Mouse (Mus musculus) thymus, adult 2 months (tissue): ENCODE measurements at regions not wholly inside any gene's neighbourhood (a gene's known extent, or its start where the extent isn't known, plus 50 kb on each side); places are given as distances from the start of the nearest gene placed in this dataset.

Experiments
- DNase-seq: peaks from one replicate; pipeline ENCODE4 v3.0.0; 2021
- H3K27ac ChIP-seq: fragments of 200-500 bp; 2 replicates; pipeline ENCODE4 v1.5.1; 2012; ENCODE audit warnings: low read length, control low read depth; ENCODE audit not compliant: control insufficient read depth, insufficient read depth
- H3K27me3 ChIP-seq: fragments of 200-500 bp; 2 replicates; pipeline ENCODE4 v1.6.1; 2012; ENCODE audit warnings: mild to moderate bottlenecking, low read length, moderate library complexity, mixed read lengths; ENCODE audit not compliant: control insufficient read depth, insufficient read depth
- H3K36me3 ChIP-seq: fragments of 200-500 bp; 2 replicates; pipeline ENCODE4 v1.6.1; 2012; ENCODE audit warnings: mild to moderate bottlenecking, low read length, moderate library complexity; ENCODE audit not compliant: control insufficient read depth, insufficient read depth
- H3K4me1 ChIP-seq: fragments of 200-500 bp; replicated peaks from 2 replicates; pipeline ENCODE4 v1.6.1; 2012; ENCODE audit warnings: low read length; ENCODE audit not compliant: control insufficient read depth, insufficient read depth
- H3K4me3 ChIP-seq: fragments of 200-500 bp; 2 replicates; pipeline ENCODE4 v1.5.1; 2012; ENCODE audit warnings: mild to moderate bottlenecking, low read length, control low read depth, moderate library complexity; ENCODE audit not compliant: control insufficient read depth, insufficient read depth
- CTCF ChIP-seq: fragments of 200-500 bp; IDR thresholded peaks from 2 replicates; pipeline ENCODE4 v1.5.1; 2012; ENCODE audit warnings: mild to moderate bottlenecking, control low read depth, low read length, moderate library complexity, borderline replicate concordance; ENCODE audit not compliant: control insufficient read depth, poor library complexity, insufficient read depth; ENCODE audit errors: extremely low read depth
- POLR2A ChIP-seq: fragments of 200-500 bp; IDR thresholded peaks from 2 replicates; pipeline ENCODE4 v1.6.1; 2012; ENCODE audit warnings: mild to moderate bottlenecking, low read length, control low read depth, moderate library complexity; ENCODE audit not compliant: control insufficient read depth, poor library complexity, insufficient read depth; ENCODE audit errors: extremely low read depth
- WGBS: fragments of 180-500 bp; shearing (Covaris S2); methylation state at CpG from one replicate; pipeline ENCODE4 v1.1.7; 2018; 5-methylcytosine and 5-hydroxymethylcytosine counted together

- TF ChIP-seq POLR2A (no peak), CTCF (no peak)
These were observed 1198.0 kb upstream of the Zeb2 start for GRCm38 (mm10) chr2:46315243-46315642.

GRCm38 (mm10) chr2:46307582-46308153 lies 1190.5 kb upstream of the Zeb2 start:
- WGBS: 93% methylated on average over 2 of the region's 2 CpGs
- no peak for TF ChIP-seq CTCF
- TF ChIP-seq POLR2A: no peak
- no peak for DNase-seq

More at GRCm38 (mm10) chr2:46315243-46315642, 1198.0 kb upstream of the Zeb2 start:
- Histone ChIP-seq H3K27me3 (no peaks in the 10 kb centered on the region), H3K36me3 (no peaks in the 10 kb centered on the region), H3K27ac (no peak overlapping the region), H3K4me3 (no peak overlapping the region), H3K4me1 (no peaks in the 10 kb centered on the region)
- 96% methylated on average over 3 of the region's 3 CpGs for WGBS
- DNase-seq: no peak

GRCm38 (mm10) chr2:46302627-46303026 lies 1185.4 kb upstream of the Zeb2 start:
- no peak overlapping the region for H3K27ac ChIP-seq
- no peaks in the 10 kb centered on the region for H3K27me3 ChIP-seq
- 6% methylated on average over 1 of the region's 1 CpGs for WGBS
- no peaks in the 10 kb centered on the region for H3K4me1 ChIP-seq
- no peak overlapping the region for H3K4me3 ChIP-seq
- H3K36me3 ChIP-seq: no peaks in the 10 kb centered on the region
- TF ChIP-seq CTCF: no peak
- TF ChIP-seq POLR2A: no peak
- no peak for DNase-seq

More at GRCm38 (mm10) chr2:46307582-46308153, 1190.5 kb upstream of the Zeb2 start:
- Histone ChIP-seq H3K27ac (no peak overlapping the region), H3K4me1 (no peaks in the 10 kb centered on the region), H3K4me3 (no peak overlapping the region), H3K27me3 (no peaks in the 10 kb centered on the region), H3K36me3 (no peaks in the 10 kb centered on the region)

- 93% methylated on average over 2 of the region's 2 CpGs for WGBS
- TF ChIP-seq POLR2A: no peak
- TF ChIP-seq CTCF: no peak
- DNase-seq: no peak
These were observed 1180.2 kb upstream of the Zeb2 start for GRCm38 (mm10) chr2:46297274-46297843.

GRCm38 (mm10) chr2:46283929-46284598 lies 1166.9 kb upstream of the Zeb2 start:
- H3K4me3 ChIP-seq: no peak overlapping the region
- H3K27me3 ChIP-seq: no peaks in the 10 kb centered on the region
- WGBS: 93% methylated on average over 5 of the region's 5 CpGs
- no peaks in the 10 kb centered on the region for H3K4me1 ChIP-seq
- no peak for DNase-seq
- H3K27ac ChIP-seq: no peak overlapping the region
- H3K36me3 ChIP-seq: no peaks in the 10 kb centered on the region
- TF ChIP-seq CTCF (no peak), POLR2A (no peak)

More at GRCm38 (mm10) chr2:46297274-46297843, 1180.2 kb upstream of the Zeb2 start:
- Histone ChIP-seq H3K4me3 (no peak overlapping the region), H3K36me3 (no peaks in the 10 kb centered on the region), H3K27me3 (no peaks in the 10 kb centered on the region), H3K27ac (no peak overlapping the region), H3K4me1 (no peaks in the 10 kb centered on the region)

GRCm38 (mm10) chr2:46280822-46281221 lies 1163.6 kb upstream of the Zeb2 start:
- H3K4me1 ChIP-seq: no peaks in the 10 kb centered on the region
- no peak for DNase-seq
- no peak overlapping the region for H3K27ac ChIP-seq
- WGBS: 87% methylated on average over 2 of the region's 2 CpGs
- H3K4me3 ChIP-seq: no peak overlapping the region
- H3K36me3 ChIP-seq: no peaks in the 10 kb centered on the region
- H3K27me3 ChIP-seq: no peaks in the 10 kb centered on the region
- TF ChIP-seq CTCF (no peak), POLR2A (no peak)
